Mouse (Mus musculus) stomach, embryonic 15.5 days (tissue): Measurements from ENCODE around the gene Psd4. TPM values are rescaled to one million over a fixed set of nuclear protein-coding genes. Genes with fewer than 3 reads are reported as not detected.
A peak's percentile ranks its signal among the peaks of the same experiment; 100 is the strongest.

Source experiments
- ATAC-seq: fragments of 200-750 bp; cut with Nextera tagmentation; 2 replicates; pipeline ENCODE4 v1.8.0; 2017; ENCODE audit warnings: low read depth, moderate number of reproducible peaks, moderate TSS enrichment; ENCODE audit not compliant: insufficient read depth, low FRiP score
- H3K27ac ChIP-seq: fragments of 300-500 bp; sonication (generic); 2 replicates; pipeline ENCODE4 v1.5.1; 2015; ENCODE audit warnings: mild to moderate bottlenecking, inconsistent platforms
- H3K27me3 ChIP-seq: fragments of 300-500 bp; sonication (generic); replicated peaks from 2 replicates; pipeline ENCODE4 v1.6.1; 2015; ENCODE audit warnings: inconsistent platforms
- H3K36me3 ChIP-seq: fragments of 300-500 bp; sonication (generic); 2 replicates; pipeline ENCODE4 v1.6.1; 2015; ENCODE audit warnings: inconsistent platforms
- H3K4me1 ChIP-seq: fragments of 300-500 bp; sonication (generic); 2 replicates; pipeline ENCODE4 v1.6.1; 2015; ENCODE audit warnings: inconsistent platforms
- H3K4me2 ChIP-seq: fragments of 300-500 bp; sonication (generic); 2 replicates; pipeline ENCODE4 v1.6.1; 2015; ENCODE audit warnings: mild to moderate bottlenecking, inconsistent platforms
- H3K4me3 ChIP-seq: fragments of 300-500 bp; sonication (generic); replicated peaks from 2 replicates; pipeline ENCODE4 v1.5.1; 2015; ENCODE audit warnings: inconsistent platforms
- H3K9ac ChIP-seq: fragments of 300-500 bp; sonication (generic); 2 replicates; pipeline ENCODE4 v1.6.1; 2015; ENCODE audit warnings: inconsistent platforms
- H3K9me3 ChIP-seq: fragments of 300-500 bp; sonication (generic); 2 replicates; pipeline ENCODE4 v1.6.1; 2016; ENCODE audit warnings: inconsistent platforms
- WGBS: fragments of 180-500 bp; shearing (Covaris S2); methylation state at CpG from one replicate; pipeline ENCODE4 v1.1.7; 2015; 5-methylcytosine and 5-hydroxymethylcytosine counted together
- polyA plus RNA-seq: library from polyadenylated mRNA; unstranded; fragments of >200 nt; fragmentation: Nextera tagmentation; extraction: Ambion mirVana; gene quantifications from 2 replicates; pipeline ENCODE4 v1.2.1, GENCODE M21; 2015

Psd4 gene
- polyA plus RNA-seq, 1 experiment from 2014 or later = 6.4 TPM

- no peak overlapping the region for H3K9ac ChIP-seq
- no peak for ATAC-seq
Measured at GRCm38 (mm10) chr2:24363818-24364217, 3.6 kb upstream of the Psd4 start.

DNA sequence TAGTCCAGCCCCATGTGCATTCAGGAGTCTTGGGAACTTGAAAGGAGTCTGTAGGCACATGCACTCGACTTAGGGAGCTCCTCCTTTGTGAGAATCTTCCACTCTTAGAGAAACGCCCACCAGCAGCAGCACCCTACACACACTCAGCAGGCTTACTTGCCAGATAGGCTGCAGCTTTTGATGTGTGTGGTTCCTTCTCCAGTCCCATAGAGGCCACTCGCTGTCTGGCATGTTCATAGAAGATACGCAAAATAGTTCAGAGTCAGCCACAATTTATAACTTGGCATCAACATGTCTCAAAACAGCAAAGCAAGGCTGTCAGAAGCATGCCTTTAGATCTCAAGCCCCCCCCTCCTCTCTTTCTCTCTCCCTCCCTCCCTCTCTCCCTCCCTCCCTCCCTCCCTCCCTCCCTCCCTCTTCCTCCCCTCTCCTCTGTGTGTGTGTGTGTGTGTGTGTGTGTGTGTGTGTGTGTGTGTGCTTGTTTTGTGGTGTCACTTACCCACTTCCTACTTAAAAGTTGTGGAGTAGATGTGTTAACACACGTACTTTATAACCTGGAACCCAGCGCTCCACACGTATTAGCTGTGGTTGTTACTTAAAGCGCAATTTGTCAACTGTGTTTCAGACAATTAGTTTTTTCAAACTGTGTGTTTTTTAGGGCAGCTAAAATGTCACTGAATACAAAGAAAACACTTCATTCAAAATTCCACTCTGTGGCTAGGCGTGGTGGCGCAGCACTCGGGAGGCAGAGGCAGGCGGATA lies 985 bp upstream of the Psd4 start:
- H3K4me1 ChIP-seq = peaks cover 6% of the 10 kb centered on the region
- ATAC-seq = no peak

More at GRCm38 (mm10) chr2:24363818-24364217, 3.6 kb upstream of the Psd4 start:
- Histone ChIP-seq H3K4me3 (no peak overlapping the region), H3K4me2 (no peak overlapping the region), H3K27ac (no peak overlapping the region), H3K36me3 (no peaks in the 10 kb centered on the region), H3K4me1 (peaks cover 6% of the 10 kb centered on the region), H3K9me3 (no peaks in the 10 kb centered on the region), H3K27me3 (no peaks in the 10 kb centered on the region)
- WGBS = 70% methylated on average over 3 of the region's 3 CpGs

DNA sequence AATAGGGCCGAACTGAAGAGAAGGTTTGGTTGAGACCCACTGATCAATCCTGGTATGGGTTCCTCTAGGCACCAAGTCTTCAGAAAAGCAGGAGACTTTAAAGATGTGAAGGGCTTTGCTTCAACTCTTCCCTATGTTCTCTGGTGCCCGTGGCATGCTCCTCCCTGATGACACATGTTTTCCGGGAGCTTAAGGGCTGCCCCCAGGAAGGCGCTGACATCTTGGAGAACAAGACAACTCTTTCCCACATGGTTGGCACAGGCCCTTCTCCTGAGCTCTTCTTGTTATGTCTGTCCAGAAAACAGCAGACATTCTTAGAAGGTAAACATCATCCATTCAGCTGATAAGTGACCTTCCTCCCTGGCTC lies 498 bp downstream of the Psd4 start:
- H3K9ac ChIP-seq = peak overlapping the region; percentile 3; the same call in 1 of the 2 replicates
- peak overlapping the region; percentile 69; the same call in 1 of the 2 replicates for H3K27ac ChIP-seq
- 55% methylated on average over 4 of the region's 4 CpGs for WGBS
- H3K4me3 ChIP-seq = peak overlapping the region; percentile 39
- no peaks in the 10 kb centered on the region for H3K36me3 ChIP-seq
- peaks cover 6% of the 10 kb centered on the region for H3K4me1 ChIP-seq
- peak overlapping the region; percentile 70 for H3K4me2 ChIP-seq
- ATAC-seq = no peak
- no peaks in the 10 kb centered on the region for H3K27me3 ChIP-seq
- no peaks in the 10 kb centered on the region for H3K9me3 ChIP-seq

More for the DNA sequence above, 985 bp upstream of the Psd4 start:
- Histone ChIP-seq H3K27ac (no peak overlapping the region), H3K36me3 (no peaks in the 10 kb centered on the region), H3K9me3 (no peaks in the 10 kb centered on the region), H3K4me2 (no peak overlapping the region), H3K27me3 (no peaks in the 10 kb centered on the region), H3K9ac (no peak overlapping the region), H3K4me3 (no peak overlapping the region)
- 68% methylated on average over 12 of the region's 12 CpGs for WGBS

- 58% methylated on average over 5 of the region's 5 CpGs for WGBS
- Histone ChIP-seq H3K4me2 (no peak overlapping the region), H3K27ac (0 out of 2 replicates have a peak overlapping the region, but pooled peaks have one; percentile 26), H3K9ac (no peak overlapping the region), H3K4me3 (no peak overlapping the region), H3K27me3 (no peaks in the 10 kb centered on the region), H3K4me1 (no peaks in the 10 kb centered on the region), H3K36me3 (no peaks in the 10 kb centered on the region), H3K9me3 (no peaks in the 10 kb centered on the region)
- ATAC-seq = peak; percentile 81
Measured at GRCm38 (mm10) chr2:24378747-24379450, 11.5 kb downstream of the Psd4 start.

DNA sequence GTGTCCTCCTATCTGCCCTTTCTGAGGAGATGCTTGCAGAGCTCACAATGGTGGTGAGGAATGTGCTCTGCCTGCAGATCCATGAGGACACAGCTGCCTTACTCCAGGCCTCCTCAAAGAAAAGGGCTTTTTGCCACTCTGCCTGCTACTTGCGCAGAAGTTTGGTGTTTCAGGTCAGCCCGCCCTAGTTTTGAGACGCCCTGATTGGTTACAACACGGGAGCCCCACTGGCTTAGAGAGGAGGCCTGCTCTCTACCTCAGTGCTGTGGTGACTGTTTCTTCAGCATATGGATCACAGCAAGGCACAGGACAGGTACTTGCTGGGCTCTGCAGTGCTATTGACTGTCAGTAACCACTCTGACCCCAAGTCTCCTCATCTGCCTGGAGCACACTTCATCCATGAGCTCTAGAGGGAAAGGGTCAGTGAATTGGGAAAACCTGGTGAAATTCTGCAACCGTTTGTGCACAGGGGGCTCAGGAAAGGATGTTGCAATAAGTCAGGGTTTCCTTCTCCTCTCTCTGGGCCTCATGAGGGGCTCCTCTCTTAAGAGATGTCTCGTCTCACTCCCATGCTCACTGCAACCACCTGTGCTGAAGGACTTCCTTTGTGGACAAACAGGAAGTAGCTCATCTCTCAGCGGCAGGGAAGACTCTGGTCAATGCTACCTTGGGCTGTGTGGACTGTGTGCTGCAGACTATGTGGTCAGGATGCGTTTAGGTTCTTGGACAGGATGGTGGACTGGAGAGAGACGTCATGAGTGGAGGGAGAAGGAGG lies 15.3 kb downstream of the Psd4 start:
- WGBS = 71% methylated on average over 9 of the region's 9 CpGs
- H3K4me1 ChIP-seq = 0 out of 2 replicates have a peak, but pooled peaks cover 9% of the 10 kb centered on the region
- H3K27me3 ChIP-seq = no peaks in the 10 kb centered on the region
- H3K9me3 ChIP-seq = no peaks in the 10 kb centered on the region
- no peak for ATAC-seq
- no peak overlapping the region for H3K4me3 ChIP-seq
- H3K9ac ChIP-seq = no peak overlapping the region
- no peaks in the 10 kb centered on the region for H3K36me3 ChIP-seq
- H3K27ac ChIP-seq = no peak overlapping the region
- no peak overlapping the region for H3K4me2 ChIP-seq

- Histone ChIP-seq H3K4me2 (no peak overlapping the region), H3K4me1 (0 out of 2 replicates have a peak, but pooled peaks cover 9% of the 10 kb centered on the region), H3K4me3 (no peak overlapping the region), H3K27ac (no peak overlapping the region), H3K9me3 (no peaks in the 10 kb centered on the region), H3K27me3 (no peaks in the 10 kb centered on the region), H3K9ac (no peak overlapping the region), H3K36me3 (no peaks in the 10 kb centered on the region)
- no peak for ATAC-seq
- 73% methylated on average over 3 of the region's 3 CpGs for WGBS
Measured at GRCm38 (mm10) chr2:24383636-24384035, 16.3 kb downstream of the Psd4 start.

DNA sequence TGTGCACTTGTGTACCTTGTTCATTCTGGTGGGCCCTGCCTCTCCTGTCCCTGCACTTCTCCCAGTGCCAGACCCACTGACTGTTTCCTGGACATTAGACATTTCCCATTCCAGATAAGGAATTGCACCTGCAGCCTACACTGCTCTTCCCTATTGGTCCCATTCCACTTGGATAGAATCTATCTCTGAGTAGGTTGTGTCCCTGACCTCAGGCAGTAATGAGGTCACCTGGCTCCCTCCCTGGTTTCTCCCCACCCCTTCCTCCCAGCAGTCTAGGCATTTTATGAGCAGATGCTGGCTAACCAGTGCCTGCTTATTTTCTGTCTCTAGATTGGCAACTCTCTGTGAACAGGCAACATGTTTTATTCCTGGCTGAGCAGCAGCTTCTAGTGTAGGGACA lies 17.0 kb downstream of the Psd4 start:
- Histone ChIP-seq H3K9me3 (no peaks in the 10 kb centered on the region), H3K27ac (no peak overlapping the region; the same call in 1 of the 2 replicates), H3K9ac (no peak overlapping the region), H3K36me3 (no peaks in the 10 kb centered on the region), H3K4me1 (0 out of 2 replicates have a peak, but pooled peaks cover 9% of the 10 kb centered on the region), H3K4me3 (no peak overlapping the region), H3K4me2 (no peak overlapping the region), H3K27me3 (no peaks in the 10 kb centered on the region)
- no peak for ATAC-seq

- H3K4me1 ChIP-seq = 0 out of 2 replicates have a peak, but pooled peaks cover 9% of the 10 kb centered on the region
- 70% methylated on average over 14 of the region's 14 CpGs for WGBS
- ATAC-seq = peak; percentile 89; the same call in 1 of the 2 replicates
- no peak overlapping the region for H3K9ac ChIP-seq
- peak overlapping the region; percentile 5; the same call in 1 of the 2 replicates for H3K27ac ChIP-seq
- H3K4me3 ChIP-seq = peak overlapping the region; percentile 4; the same call in 1 of the 2 replicates
- no peak overlapping the region for H3K4me2 ChIP-seq
- H3K36me3 ChIP-seq = no peaks in the 10 kb centered on the region
- H3K9me3 ChIP-seq = no peaks in the 10 kb centered on the region
- no peaks in the 10 kb centered on the region for H3K27me3 ChIP-seq
Measured at GRCm38 (mm10) chr2:24385111-24385961, 18.0 kb downstream of the Psd4 start.

GRCm38 (mm10) chr2:24386158-24386963 lies 19.0 kb downstream of the Psd4 start:
- H3K36me3 ChIP-seq = no peaks in the 10 kb centered on the region
- no peak for ATAC-seq
- WGBS = 76% methylated on average over 21 of the region's 21 CpGs

GRCm38 (mm10) chr2:24386964-24387320 lies 19.6 kb downstream of the Psd4 start:
- Histone ChIP-seq H3K4me3 (0 out of 2 replicates have a peak overlapping the region, but pooled peaks have one; percentile 6), H3K27me3 (no peaks in the 10 kb centered on the region), H3K36me3 (no peaks in the 10 kb centered on the region), H3K4me2 (no peak overlapping the region), H3K4me1 (0 out of 2 replicates have a peak, but pooled peaks cover 9% of the 10 kb centered on the region), H3K9me3 (no peaks in the 10 kb centered on the region), H3K9ac (no peak overlapping the region), H3K27ac (no peak overlapping the region)
- 69% methylated on average over 2 of the region's 2 CpGs for WGBS
- ATAC-seq = no peak

More at GRCm38 (mm10) chr2:24386158-24386963, 19.0 kb downstream of the Psd4 start:
- Histone ChIP-seq H3K4me1 (0 out of 2 replicates have a peak, but pooled peaks cover 9% of the 10 kb centered on the region), H3K27me3 (no peaks in the 10 kb centered on the region), H3K4me3 (0 out of 2 replicates have a peak overlapping the region, but pooled peaks have one; percentile 6), H3K9me3 (no peaks in the 10 kb centered on the region), H3K27ac (no peak overlapping the region), H3K4me2 (no peak overlapping the region), H3K9ac (no peak overlapping the region)
